Mouse (Mus musculus): ENCODE data around the gene Anapc13. TPM values are rescaled to one million over a fixed set of nuclear protein-coding genes. Genes with fewer than 3 reads are reported as not detected.

The Anapc13 gene
- polyA plus RNA-seq, 1 experiment from 2014 or later: 146 TPM

GRCm38 (mm10) chr9:102650637-102651036 is 24.5 kb downstream of the Anapc13 start:
- no peak overlapping the region for H3K4me3 ChIP-seq (ENCODE audit: low read length)
- no peak overlapping the region; the same call in 1 of the 2 replicates for H3K27ac ChIP-seq (ENCODE audit: low read depth, low read length)
- peak overlapping the region; percentile 41 for H3K4me2 ChIP-seq (ENCODE audit: low read length)
- no peaks in the 10 kb centered on the region for H3K27me3 ChIP-seq (replicated peaks; ENCODE audit: control insufficient read depth, insufficient read depth, low read length)
- no peak overlapping the region for H3K9ac ChIP-seq (ENCODE audit: low read depth, low read length)
- peaks cover 16% of the 10 kb centered on the region for H3K4me1 ChIP-seq (ENCODE audit: control insufficient read depth, insufficient read depth, low read depth, low read length)
- H3K36me3 ChIP-seq (ENCODE audit: control insufficient read depth, insufficient read depth, low read length): no peaks in the 10 kb centered on the region
- no peaks in the 10 kb centered on the region for H3K9me3 ChIP-seq (ENCODE audit: control insufficient read depth, low read length)
- ATAC-seq: 0 out of 2 replicates have a peak, but pooled peaks have one; percentile 16
- WGBS: 16% methylated on average over 7 of the region's 7 CpGs

GRCm38 (mm10) chr9:102651199-102651720 is 25.2 kb downstream of the Anapc13 start:
- H3K9ac ChIP-seq (ENCODE audit: low read depth, low read length): no peak overlapping the region
- no peaks in the 10 kb centered on the region for H3K27me3 ChIP-seq (replicated peaks; ENCODE audit: control insufficient read depth, insufficient read depth, low read length)
- 51% methylated on average over 6 of the region's 6 CpGs for WGBS
- H3K4me3 ChIP-seq (ENCODE audit: low read length): no peak overlapping the region
- H3K36me3 ChIP-seq (ENCODE audit: control insufficient read depth, insufficient read depth, low read length): no peaks in the 10 kb centered on the region
- peaks cover 16% of the 10 kb centered on the region for H3K4me1 ChIP-seq (ENCODE audit: control insufficient read depth, insufficient read depth, low read depth, low read length)
- no peak for ATAC-seq
- no peaks in the 10 kb centered on the region for H3K9me3 ChIP-seq (ENCODE audit: control insufficient read depth, low read length)
- H3K27ac ChIP-seq (ENCODE audit: low read depth, low read length): no peak overlapping the region
- H3K4me2 ChIP-seq (ENCODE audit: low read length): no peak overlapping the region

GRCm38 (mm10) chr9:102656355-102657095 is 30.4 kb downstream of the Anapc13 start:
- Histone ChIP-seq H3K4me1 (ENCODE audit: control insufficient read depth, insufficient read depth, low read depth, low read length) (no peaks in the 10 kb centered on the region), H3K9me3 (ENCODE audit: control insufficient read depth, low read length) (no peaks in the 10 kb centered on the region), H3K9ac (ENCODE audit: low read depth, low read length) (no peak overlapping the region), H3K27me3 (replicated peaks; ENCODE audit: control insufficient read depth, insufficient read depth, low read length) (no peaks in the 10 kb centered on the region), H3K4me3 (ENCODE audit: low read length) (no peak overlapping the region), H3K27ac (ENCODE audit: low read depth, low read length) (no peak overlapping the region), H3K4me2 (ENCODE audit: low read length) (no peak overlapping the region), H3K36me3 (ENCODE audit: control insufficient read depth, insufficient read depth, low read length) (no peaks in the 10 kb centered on the region)
- 83% methylated on average over 8 of the region's 8 CpGs for WGBS
- ATAC-seq: no peak

GRCm38 (mm10) chr9:102668115-102668514 is 42.0 kb downstream of the Anapc13 start:
- H3K27me3 ChIP-seq (replicated peaks; ENCODE audit: control insufficient read depth, insufficient read depth, low read length): no peaks in the 10 kb centered on the region
- H3K9ac ChIP-seq (ENCODE audit: low read depth, low read length): no peak overlapping the region
- H3K4me1 ChIP-seq (ENCODE audit: control insufficient read depth, insufficient read depth, low read depth, low read length): no peaks in the 10 kb centered on the region
- ATAC-seq: no peak
- H3K4me2 ChIP-seq (ENCODE audit: low read length): no peak overlapping the region
- WGBS: 40% methylated on average over 6 of the region's 6 CpGs
- no peak overlapping the region for H3K4me3 ChIP-seq (ENCODE audit: low read length)
- no peaks in the 10 kb centered on the region for H3K9me3 ChIP-seq (ENCODE audit: control insufficient read depth, low read length)
- no peak overlapping the region for H3K27ac ChIP-seq (ENCODE audit: low read depth, low read length)
- no peaks in the 10 kb centered on the region for H3K36me3 ChIP-seq (ENCODE audit: control insufficient read depth, insufficient read depth, low read length)

- ATAC-seq: no peak
- H3K27ac ChIP-seq (ENCODE audit: low read depth, low read length): no peak overlapping the region
- H3K4me3 ChIP-seq (ENCODE audit: low read length): no peak overlapping the region
- no peaks in the 10 kb centered on the region for H3K9me3 ChIP-seq (ENCODE audit: control insufficient read depth, low read length)
- WGBS: 92% methylated on average over 12 of the region's 12 CpGs
- no peaks in the 10 kb centered on the region for H3K27me3 ChIP-seq (replicated peaks; ENCODE audit: control insufficient read depth, insufficient read depth, low read length)
- no peaks in the 10 kb centered on the region for H3K4me1 ChIP-seq (ENCODE audit: control insufficient read depth, insufficient read depth, low read depth, low read length)
- no peak overlapping the region for H3K4me2 ChIP-seq (ENCODE audit: low read length)
- no peak overlapping the region for H3K9ac ChIP-seq (ENCODE audit: low read depth, low read length)
- H3K36me3 ChIP-seq (ENCODE audit: control insufficient read depth, insufficient read depth, low read length): no peaks in the 10 kb centered on the region
Measured at GRCm38 (mm10) chr9:102668906-102669305, 42.8 kb downstream of the Anapc13 start.

- Histone ChIP-seq H3K9ac (ENCODE audit: low read depth, low read length) (no peak overlapping the region), H3K4me2 (ENCODE audit: low read length) (no peak overlapping the region), H3K27ac (ENCODE audit: low read depth, low read length) (no peak overlapping the region), H3K36me3 (ENCODE audit: control insufficient read depth, insufficient read depth, low read length) (no peaks in the 10 kb centered on the region), H3K4me1 (ENCODE audit: control insufficient read depth, insufficient read depth, low read depth, low read length) (no peaks in the 10 kb centered on the region), H3K9me3 (ENCODE audit: control insufficient read depth, low read length) (no peaks in the 10 kb centered on the region), H3K27me3 (replicated peaks; ENCODE audit: control insufficient read depth, insufficient read depth, low read length) (no peaks in the 10 kb centered on the region), H3K4me3 (ENCODE audit: low read length) (no peak overlapping the region)
- no peak for ATAC-seq
- WGBS: 68% methylated on average over 7 of the region's 7 CpGs
Measured at GRCm38 (mm10) chr9:102673381-102673780, 47.3 kb downstream of the Anapc13 start.

GRCm38 (mm10) chr9:102675922-102676321 is 49.8 kb downstream of the Anapc13 start:
- 78% methylated on average over 5 of the region's 5 CpGs for WGBS
- no peak for ATAC-seq
- no peak overlapping the region for H3K9ac ChIP-seq (ENCODE audit: low read depth, low read length)
- H3K9me3 ChIP-seq (ENCODE audit: control insufficient read depth, low read length): no peaks in the 10 kb centered on the region
- no peak overlapping the region for H3K4me3 ChIP-seq (ENCODE audit: low read length)
- no peaks in the 10 kb centered on the region for H3K27me3 ChIP-seq (replicated peaks; ENCODE audit: control insufficient read depth, insufficient read depth, low read length)
- no peaks in the 10 kb centered on the region for H3K4me1 ChIP-seq (ENCODE audit: control insufficient read depth, insufficient read depth, low read depth, low read length)
- H3K36me3 ChIP-seq (ENCODE audit: control insufficient read depth, insufficient read depth, low read length): no peaks in the 10 kb centered on the region
- H3K4me2 ChIP-seq (ENCODE audit: low read length): no peak overlapping the region
- no peak overlapping the region for H3K27ac ChIP-seq (ENCODE audit: low read depth, low read length)

- Histone ChIP-seq H3K9ac (ENCODE audit: low read depth, low read length) (no peak overlapping the region), H3K4me1 (ENCODE audit: control insufficient read depth, insufficient read depth, low read depth, low read length) (no peaks in the 10 kb centered on the region), H3K27me3 (replicated peaks; ENCODE audit: control insufficient read depth, insufficient read depth, low read length) (no peaks in the 10 kb centered on the region), H3K9me3 (ENCODE audit: control insufficient read depth, low read length) (no peaks in the 10 kb centered on the region), H3K4me3 (ENCODE audit: low read length) (no peak overlapping the region), H3K36me3 (ENCODE audit: control insufficient read depth, insufficient read depth, low read length) (no peaks in the 10 kb centered on the region), H3K4me2 (ENCODE audit: low read length) (no peak overlapping the region), H3K27ac (ENCODE audit: low read depth, low read length) (no peak overlapping the region)
- 54% methylated on average over 7 of the region's 7 CpGs for WGBS
- no peak for ATAC-seq
Measured at GRCm38 (mm10) chr9:102681470-102681869, 55.4 kb downstream of the Anapc13 start.
